Mouse (Mus musculus) hematopoietic stem cell, adult 5-6 weeks (primary cell): Measurements from ENCODE around the gene Grk3. TPM values are rescaled to one million over a fixed set of nuclear protein-coding genes. Genes with fewer than 3 reads are reported as not detected.

Experiments
- ATAC-seq, 2 experiments: fragments of 125-278 bp in 1 of 2; replicated peaks in 1 of 2; 2 replicates each; pipeline ENCODE4 v1.8.0; 2016 to 2017; ENCODE audit warnings: inconsistent platforms in 2 of 2, mild to moderate bottlenecking in 2 of 2, moderate number of reproducible peaks in 2 of 2, low read depth in 1 of 2, moderate TSS enrichment in 1 of 2; ENCODE audit not compliant: low FRiP score in 2 of 2, poor library complexity in 2 of 2, severe bottlenecking in 2 of 2, insufficient read depth in 1 of 2, low TSS enrichment in 1 of 2
- total RNA-seq: library from RNA; stranded (forward); fragments of 172-1452, 232-1000 nt; gene quantifications from 2 replicates; pipeline ENCODE4 v1.2.3, GENCODE M21; 2017

Gene Grk3
- total RNA-seq, 1 experiment from 2014 or later = 28.2 TPM

GRCm38 (mm10) chr5:112908169-112908614 lies 107.4 kb downstream of the Grk3 start:
- ATAC-seq = no peak

- no peak for ATAC-seq
Observed at GRCm38 (mm10) chr5:112907504-112907903, 108.1 kb downstream of the Grk3 start.

- ATAC-seq = no peak
Observed at GRCm38 (mm10) chr5:112895674-112896654, 119.6 kb downstream of the Grk3 start, which contains the start of gene Myo18b. Gene Myo18b (minus strand): TSS chr5:112896362.

- no peak for ATAC-seq
Observed at GRCm38 (mm10) chr5:112893462-112894060, 122.0 kb downstream of the Grk3 start.

GRCm38 (mm10) chr5:112892411-112892810 lies 123.2 kb downstream of the Grk3 start:
- no peak for ATAC-seq

- ATAC-seq = no peak
Observed at GRCm38 (mm10) chr5:112888651-112889050, 126.9 kb downstream of the Grk3 start.

- no peak for ATAC-seq
Observed at GRCm38 (mm10) chr5:112886687-112887491, 128.7 kb downstream of the Grk3 start.

- no peak for ATAC-seq
Observed at GRCm38 (mm10) chr5:112877391-112878115, 138.0 kb downstream of the Grk3 start.

GRCm38 (mm10) chr5:112876846-112877390 lies 138.7 kb downstream of the Grk3 start:
- 0 out of 4 replicates have a peak, but pooled peaks of 1 of the 2 experiments have one; percentile 40 for ATAC-seq

GRCm38 (mm10) chr5:112872999-112873398 lies 142.6 kb downstream of the Grk3 start:
- ATAC-seq = no peak

- ATAC-seq = peak; percentile 49 to 54; a peak in 2 of 4 replicates
Observed at GRCm38 (mm10) chr5:112870729-112871128, 144.9 kb downstream of the Grk3 start.

GRCm38 (mm10) chr5:112868620-112869019 lies 147.0 kb downstream of the Grk3 start:
- no peak for ATAC-seq

- 0 out of 4 replicates have a peak, but pooled peaks of 1 of the 2 experiments have one; percentile 12 for ATAC-seq
Observed at GRCm38 (mm10) chr5:112864719-112865367, 150.7 kb downstream of the Grk3 start.
